Mouse (Mus musculus): ENCODE measurements at regions not wholly inside any gene's neighbourhood (a gene's known extent, or its start where the extent isn't known, plus 50 kb on each side); places are given as distances from the start of the nearest gene placed in this dataset.

- no peak for ATAC-seq (replicated peaks; ENCODE audit: low read depth, poor library complexity, severe bottlenecking)
Observed at GRCm38 (mm10) chr15:62712060-62712542, 1132.9 kb downstream of the Gsdmc2 start.

- no peak for ATAC-seq (replicated peaks; ENCODE audit: low read depth, poor library complexity, severe bottlenecking)
Observed at GRCm38 (mm10) chr15:62709546-62709945, 1135.4 kb downstream of the Gsdmc2 start.

GRCm38 (mm10) chr15:62698559-62698958, 1146.4 kb downstream of the Gsdmc2 start:
- no peak for ATAC-seq (replicated peaks; ENCODE audit: low read depth, poor library complexity, severe bottlenecking)

GRCm38 (mm10) chr15:62694734-62695133, 1150.2 kb downstream of the Gsdmc2 start:
- no peak for ATAC-seq (replicated peaks; ENCODE audit: low read depth, poor library complexity, severe bottlenecking)

- ATAC-seq (replicated peaks; ENCODE audit: low read depth, poor library complexity, severe bottlenecking), result no peak
Observed at GRCm38 (mm10) chr15:62693671-62694070, 1151.3 kb downstream of the Gsdmc2 start.

GRCm38 (mm10) chr15:62673410-62673809, 1171.6 kb downstream of the Gsdmc2 start:
- no peak for ATAC-seq (replicated peaks; ENCODE audit: low read depth, poor library complexity, severe bottlenecking)

- no peak for ATAC-seq (replicated peaks; ENCODE audit: low read depth, poor library complexity, severe bottlenecking)
Observed at GRCm38 (mm10) chr15:62670026-62670425, 1175.0 kb downstream of the Gsdmc2 start.

GRCm38 (mm10) chr15:62659096-62659495, 1185.9 kb downstream of the Gsdmc2 start:
- ATAC-seq (replicated peaks; ENCODE audit: low read depth, poor library complexity, severe bottlenecking), result no peak

GRCm38 (mm10) chr15:62658695-62659094, 1186.3 kb downstream of the Gsdmc2 start:
- no peak for ATAC-seq (replicated peaks; ENCODE audit: low read depth, poor library complexity, severe bottlenecking)

- no peak for ATAC-seq (replicated peaks; ENCODE audit: low read depth, poor library complexity, severe bottlenecking)
Observed at GRCm38 (mm10) chr15:62646476-62647168, 1198.4 kb downstream of the Gsdmc2 start.

GRCm38 (mm10) chr15:62644744-62645143, 1200.2 kb downstream of the Gsdmc2 start:
- ATAC-seq (replicated peaks; ENCODE audit: low read depth, poor library complexity, severe bottlenecking), result no peak

GRCm38 (mm10) chr15:62644296-62644695, 1200.7 kb downstream of the Gsdmc2 start:
- no peak for ATAC-seq (replicated peaks; ENCODE audit: low read depth, poor library complexity, severe bottlenecking)

- no peak for ATAC-seq (replicated peaks; ENCODE audit: low read depth, poor library complexity, severe bottlenecking)
Observed at GRCm38 (mm10) chr15:62641051-62641710, 1203.8 kb downstream of the Gsdmc2 start.

- no peak for ATAC-seq (replicated peaks; ENCODE audit: low read depth, poor library complexity, severe bottlenecking)
Observed at GRCm38 (mm10) chr15:62625406-62625805, 1219.6 kb downstream of the Gsdmc2 start.

GRCm38 (mm10) chr15:62616042-62616441, 1228.9 kb downstream of the Gsdmc2 start:
- no peak for ATAC-seq (replicated peaks; ENCODE audit: low read depth, poor library complexity, severe bottlenecking)

GRCm38 (mm10) chr15:62596735-62597134, 1248.2 kb downstream of the Gsdmc2 start:
- no peak for ATAC-seq (replicated peaks; ENCODE audit: low read depth, poor library complexity, severe bottlenecking)

GRCm38 (mm10) chr15:62588580-62588979, 1256.4 kb downstream of the Gsdmc2 start:
- ATAC-seq (replicated peaks; ENCODE audit: low read depth, poor library complexity, severe bottlenecking), result no peak

- ATAC-seq (replicated peaks; ENCODE audit: low read depth, poor library complexity, severe bottlenecking), result no peak
Observed at GRCm38 (mm10) chr15:62578788-62579187, 1266.2 kb downstream of the Gsdmc2 start.

GRCm38 (mm10) chr15:62575791-62576190, 1269.2 kb downstream of the Gsdmc2 start:
- ATAC-seq (replicated peaks; ENCODE audit: low read depth, poor library complexity, severe bottlenecking), result no peak

GRCm38 (mm10) chr15:62571803-62572202, 1273.2 kb downstream of the Gsdmc2 start:
- no peak for ATAC-seq (replicated peaks; ENCODE audit: low read depth, poor library complexity, severe bottlenecking)
